Mouse (Mus musculus): ENCODE measurements around the gene Cyb5r3.
A peak's percentile ranks its signal among the peaks of the same experiment; 100 is the strongest.
"Not testable (repeated sequence)": the region's sequence is repeated elsewhere in the genome, so short reads cannot be mapped to it uniquely, and the experiment has no call there.

The Cyb5r3 gene

GRCm38 (mm10) chr15:83150073-83150442, 22.3 kb downstream of the Cyb5r3 start:
- DNase-seq (ENCODE audit: low spot score): no peak

GRCm38 (mm10) chr15:83149196-83150072, 23.0 kb downstream of the Cyb5r3 start, which contains the start of gene Poldip3:
Gene Poldip3 (minus strand): TSS chr15:83149384.
- DNase-seq (ENCODE audit: low spot score): peak; percentile 92

- no peak for DNase-seq (ENCODE audit: low spot score)
Measured at GRCm38 (mm10) chr15:83148801-83149195, 23.6 kb downstream of the Cyb5r3 start.

GRCm38 (mm10) chr15:83148395-83148794, 24.0 kb downstream of the Cyb5r3 start:
- no peak for DNase-seq (ENCODE audit: low spot score)

- no peak for DNase-seq (ENCODE audit: low spot score)
Measured at GRCm38 (mm10) chr15:83145541-83145940, 26.9 kb downstream of the Cyb5r3 start.

GRCm38 (mm10) chr15:83142861-83143260, 29.5 kb downstream of the Cyb5r3 start:
- no peak for DNase-seq (ENCODE audit: low spot score)

GRCm38 (mm10) chr15:83135654-83136053, 36.7 kb downstream of the Cyb5r3 start:
- no peak for DNase-seq (ENCODE audit: low spot score)

- DNase-seq (ENCODE audit: low spot score): no peak
Measured at GRCm38 (mm10) chr15:83134671-83135070, 37.7 kb downstream of the Cyb5r3 start.

- no peak for DNase-seq (ENCODE audit: low spot score)
Measured at GRCm38 (mm10) chr15:83129530-83130231, 42.7 kb downstream of the Cyb5r3 start.

- DNase-seq (ENCODE audit: low spot score): not testable (repeated sequence)
Measured at GRCm38 (mm10) chr15:83127037-83127436, 45.4 kb downstream of the Cyb5r3 start.

- no peak for DNase-seq (ENCODE audit: low spot score)
Measured at GRCm38 (mm10) chr15:83126582-83126981, 45.8 kb downstream of the Cyb5r3 start.

GRCm38 (mm10) chr15:83124625-83125024, 47.8 kb downstream of the Cyb5r3 start:
- DNase-seq (ENCODE audit: low spot score): no peak

GRCm38 (mm10) chr15:83122566-83123145, 49.7 kb downstream of the Cyb5r3 start, which contains the start of gene Rrp7a:
Gene Rrp7a (minus strand): TSS chr15:83122801.
- DNase-seq (ENCODE audit: low spot score): peak; percentile 75

- DNase-seq (ENCODE audit: low spot score): no peak
Measured at GRCm38 (mm10) chr15:83121709-83122565, 50.5 kb downstream of the Cyb5r3 start.

GRCm38 (mm10) chr15:83118360-83118759, 54.0 kb downstream of the Cyb5r3 start:
- no peak for DNase-seq (ENCODE audit: low spot score)

GRCm38 (mm10) chr15:83115071-83115470, 57.3 kb downstream of the Cyb5r3 start:
- DNase-seq (ENCODE audit: low spot score): no peak

GRCm38 (mm10) chr15:83114106-83114505, 58.3 kb downstream of the Cyb5r3 start:
- no peak for DNase-seq (ENCODE audit: low spot score)

GRCm38 (mm10) chr15:83112898-83113297, 59.5 kb downstream of the Cyb5r3 start:
- no peak for DNase-seq (ENCODE audit: low spot score)

- no peak for DNase-seq (ENCODE audit: low spot score)
Measured at GRCm38 (mm10) chr15:83111874-83112273, 60.5 kb downstream of the Cyb5r3 start.

- no peak for DNase-seq (ENCODE audit: low spot score)
Measured at GRCm38 (mm10) chr15:83111290-83111689, 61.1 kb downstream of the Cyb5r3 start.

GRCm38 (mm10) chr15:83107814-83108213, 64.6 kb downstream of the Cyb5r3 start:
- DNase-seq (ENCODE audit: low spot score): no peak

- no peak for DNase-seq (ENCODE audit: low spot score)
Measured at GRCm38 (mm10) chr15:83106426-83106825, 66.0 kb downstream of the Cyb5r3 start.
